Mouse (Mus musculus): ENCODE measurements around the gene Vwa3a. TPM values are rescaled to one million over a fixed set of nuclear protein-coding genes. Genes with fewer than 3 reads are reported as not detected.

Vwa3a gene
- polyA plus RNA-seq, 1 experiment from 2014 or later: 2.1 TPM

DNA sequence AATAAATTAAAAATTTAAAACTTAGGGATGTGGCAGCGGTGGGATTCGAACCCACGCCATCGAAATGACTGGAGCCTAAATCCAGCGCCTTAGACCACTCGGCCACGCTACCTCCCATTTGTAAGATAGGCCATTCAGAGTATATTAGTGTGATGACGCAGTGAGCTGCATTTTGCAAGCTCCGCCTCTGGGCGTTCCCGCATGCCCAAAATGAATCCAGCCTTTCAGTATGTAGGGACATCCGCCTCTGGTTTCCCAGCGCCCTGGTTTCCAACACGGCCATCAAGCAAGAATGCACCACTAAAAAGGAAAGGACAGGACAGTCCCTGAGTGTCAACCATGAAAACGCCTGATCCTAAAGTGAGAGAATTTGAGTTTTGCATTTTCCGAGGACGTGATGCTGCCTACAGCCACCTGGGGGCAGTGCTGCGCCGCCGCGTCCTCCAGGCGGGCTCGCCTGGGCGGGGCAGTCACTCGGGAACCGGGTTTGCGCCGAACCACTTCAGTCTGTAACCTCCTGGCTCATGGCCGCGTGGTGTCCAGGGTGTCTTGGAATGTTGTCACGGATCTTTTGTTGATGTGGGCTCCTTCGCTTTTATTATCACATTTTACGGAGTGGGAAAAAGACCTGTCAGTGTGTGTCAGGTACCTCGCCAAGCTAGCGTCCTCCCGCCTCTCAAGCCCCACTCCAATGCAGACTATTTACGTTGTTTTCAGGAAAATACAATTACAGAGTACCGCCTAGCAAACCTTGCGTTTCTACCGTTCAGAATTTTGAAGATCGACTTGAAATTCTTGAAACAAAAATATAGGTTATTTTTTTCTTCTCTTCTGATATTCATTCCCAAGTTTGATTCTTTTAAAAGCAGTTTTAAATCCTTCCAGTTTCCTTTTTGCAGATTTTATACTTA, 96.6 kb downstream of the Vwa3a start:
- WGBS: under 1% methylated on average over 41 of the region's 41 CpGs
- Histone ChIP-seq H3K4me3 (ENCODE audit: low read depth, low read length) (peak overlapping the region; percentile 68), H3K4me1 (ENCODE audit: control insufficient read depth, insufficient read depth, low read length) (peaks cover 6% of the 10 kb centered on the region), H3K36me3 (ENCODE audit: control insufficient read depth, insufficient read depth, low read length) (no peaks in the 10 kb centered on the region), H3K27ac (ENCODE audit: low read length) (peak overlapping the region; percentile 91), H3K9me3 (replicated peaks; ENCODE audit: control insufficient read depth, low read length, poor library complexity, severe bottlenecking) (no peaks in the 10 kb centered on the region), H3K4me2 (ENCODE audit: low read length) (peak overlapping the region; percentile 55), H3K9ac (ENCODE audit: low read depth, low read length) (peak overlapping the region; percentile 74), H3K27me3 (ENCODE audit: control insufficient read depth, insufficient read depth, low read depth, low read length) (peaks cover 3% of the 10 kb centered on the region)
- ATAC-seq: peak; percentile 89

DNA sequence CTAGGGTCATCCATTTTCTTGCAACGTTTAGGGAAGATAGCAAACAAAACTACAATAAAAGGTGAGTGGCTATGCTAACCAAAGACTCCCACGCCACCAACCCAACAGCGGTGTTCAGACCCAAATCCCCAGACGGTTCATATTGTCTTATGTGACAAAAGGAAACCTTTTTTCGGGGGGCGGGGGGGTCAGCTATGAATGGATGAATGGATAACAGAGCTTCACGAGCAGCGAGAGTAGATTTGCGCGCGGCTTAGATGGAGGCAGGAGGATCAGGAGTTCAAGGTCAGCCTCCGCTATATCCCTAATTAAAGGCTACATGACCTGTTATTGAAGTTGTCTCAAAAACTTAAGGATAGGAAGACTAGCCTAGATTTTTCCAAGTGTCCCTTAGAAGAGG, 97.2 kb downstream of the Vwa3a start:
- H3K9me3 ChIP-seq (replicated peaks; ENCODE audit: control insufficient read depth, low read length, poor library complexity, severe bottlenecking): no peaks in the 10 kb centered on the region
- H3K27me3 ChIP-seq (ENCODE audit: control insufficient read depth, insufficient read depth, low read depth, low read length): peaks cover 3% of the 10 kb centered on the region
- H3K4me2 ChIP-seq (ENCODE audit: low read length): peak overlapping the region; percentile 55
- H3K4me3 ChIP-seq (ENCODE audit: low read depth, low read length): peak overlapping the region; percentile 68
- H3K36me3 ChIP-seq (ENCODE audit: control insufficient read depth, insufficient read depth, low read length): no peaks in the 10 kb centered on the region
- peak overlapping the region; percentile 74; the same call in 1 of the 2 replicates for H3K9ac ChIP-seq (ENCODE audit: low read depth, low read length)
- ATAC-seq: 0 out of 2 replicates have a peak, but pooled peaks have one; percentile 5
- peak overlapping the region; percentile 91 for H3K27ac ChIP-seq (ENCODE audit: low read length)
- WGBS: 2% methylated on average over 12 of the region's 12 CpGs
- H3K4me1 ChIP-seq (ENCODE audit: control insufficient read depth, insufficient read depth, low read length): peaks cover 3% of the 10 kb centered on the region

DNA sequence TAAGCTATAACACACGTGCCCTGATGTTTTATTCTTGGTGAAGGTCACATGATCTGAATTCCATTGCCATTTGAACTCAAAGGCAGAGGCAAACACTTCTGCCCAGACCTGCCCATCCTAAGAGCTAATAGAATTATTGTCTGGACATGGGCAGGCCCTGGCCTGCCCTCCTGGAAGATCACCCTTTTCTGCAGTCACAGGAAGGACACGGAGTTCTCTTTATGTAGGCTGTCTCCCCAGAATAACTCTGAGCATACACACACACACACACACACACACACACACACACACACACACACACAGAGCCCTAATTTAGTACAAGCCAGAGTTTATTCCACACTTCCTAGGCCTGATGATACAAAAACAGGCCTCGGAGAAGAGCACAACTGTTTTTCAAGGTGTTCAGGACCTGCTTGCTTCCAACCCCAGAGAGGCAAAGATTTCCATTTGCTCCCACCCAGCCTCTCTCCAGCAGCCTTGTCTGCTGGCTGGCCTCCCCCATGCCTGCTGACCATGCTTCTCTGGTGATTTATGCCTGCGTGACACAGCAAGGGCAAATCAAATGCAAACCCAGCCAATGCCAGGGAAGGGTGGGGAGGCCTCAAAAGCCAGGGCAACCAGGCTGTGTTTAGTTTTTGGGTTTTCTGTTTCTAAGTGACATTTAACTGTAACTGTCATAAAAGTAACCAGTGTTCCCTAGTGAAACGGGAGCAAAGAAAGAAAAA, 99.5 kb downstream of the Vwa3a start:
- 76% methylated on average over 5 of the region's 5 CpGs for WGBS
- Histone ChIP-seq H3K36me3 (ENCODE audit: control insufficient read depth, insufficient read depth, low read length) (no peaks in the 10 kb centered on the region), H3K9me3 (replicated peaks; ENCODE audit: control insufficient read depth, low read length, poor library complexity, severe bottlenecking) (no peaks in the 10 kb centered on the region), H3K27me3 (ENCODE audit: control insufficient read depth, insufficient read depth, low read depth, low read length) (no peaks in the 10 kb centered on the region), H3K4me3 (ENCODE audit: low read depth, low read length) (no peak overlapping the region), H3K27ac (ENCODE audit: low read length) (no peak overlapping the region), H3K9ac (ENCODE audit: low read depth, low read length) (no peak overlapping the region), H3K4me2 (ENCODE audit: low read length) (no peak overlapping the region), H3K4me1 (ENCODE audit: control insufficient read depth, insufficient read depth, low read length) (peaks cover 2% of the 10 kb centered on the region; the same call in 1 of the 2 replicates)
- ATAC-seq: no peak

DNA sequence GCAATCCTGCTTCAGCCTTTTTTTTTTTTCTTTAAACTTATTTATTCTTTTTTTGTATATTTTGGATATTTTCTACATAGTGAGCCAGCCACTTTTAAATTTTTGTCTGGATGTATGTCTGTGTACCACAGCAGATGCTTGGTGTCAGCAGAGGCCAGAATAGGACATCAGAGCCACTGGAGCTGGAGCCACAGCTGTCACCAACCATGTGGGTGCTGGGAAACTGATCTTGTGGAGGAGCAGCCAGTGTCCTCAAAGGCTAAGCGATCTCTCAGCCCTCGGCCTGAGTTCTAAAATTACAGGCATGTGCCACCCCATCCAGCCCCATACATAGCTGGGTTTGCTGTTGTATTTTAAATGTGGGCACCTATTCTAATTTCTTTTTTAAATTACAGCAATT, 100.7 kb downstream of the Vwa3a start:
- ATAC-seq: no peak
- Histone ChIP-seq H3K9ac (ENCODE audit: low read depth, low read length) (no peak overlapping the region), H3K27me3 (ENCODE audit: control insufficient read depth, insufficient read depth, low read depth, low read length) (no peaks in the 10 kb centered on the region), H3K9me3 (replicated peaks; ENCODE audit: control insufficient read depth, low read length, poor library complexity, severe bottlenecking) (no peaks in the 10 kb centered on the region), H3K4me3 (ENCODE audit: low read depth, low read length) (no peak overlapping the region), H3K36me3 (ENCODE audit: control insufficient read depth, insufficient read depth, low read length) (no peaks in the 10 kb centered on the region), H3K4me2 (ENCODE audit: low read length) (no peak overlapping the region), H3K27ac (ENCODE audit: low read length) (no peak overlapping the region), H3K4me1 (ENCODE audit: control insufficient read depth, insufficient read depth, low read length) (peaks cover 12% of the 10 kb centered on the region)
- WGBS: 81% methylated on average over 2 of the region's 2 CpGs

DNA sequence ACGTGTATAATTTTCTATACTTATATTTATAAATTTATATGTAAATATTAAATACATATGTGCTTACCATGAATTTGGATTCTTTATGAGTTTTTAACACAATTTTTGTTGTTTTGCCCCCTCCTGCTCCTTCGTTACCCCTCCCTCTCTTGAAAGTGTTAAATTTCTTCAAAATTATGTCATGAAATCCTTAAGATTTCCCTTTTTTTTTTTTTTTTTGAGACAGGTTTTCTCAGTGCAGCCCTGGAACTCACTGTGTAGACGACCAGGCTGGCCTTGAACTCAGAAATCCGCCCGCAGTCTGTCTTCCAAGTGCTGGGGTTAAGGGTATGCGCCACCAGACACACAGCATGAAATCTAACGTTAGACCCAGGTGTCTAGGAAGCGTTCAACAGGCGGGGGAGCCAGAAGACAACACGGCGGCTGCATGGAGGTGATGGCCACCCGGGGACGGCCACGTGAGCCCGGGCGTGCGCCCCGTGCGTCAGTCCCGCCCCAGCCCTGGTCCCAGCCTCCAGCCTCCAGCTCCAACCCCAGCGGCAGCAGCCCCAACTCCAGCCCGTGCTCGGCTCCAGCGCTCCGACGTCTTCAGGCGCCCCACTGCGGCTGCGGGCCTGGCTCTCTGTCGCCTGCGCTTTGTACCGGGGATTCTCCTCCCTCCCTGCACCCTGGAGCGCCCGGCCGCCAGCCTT, 103.4 kb downstream of the Vwa3a start, which contains the start of gene Eef2k:
Gene Eef2k (plus strand): TSS at position 487 of the 692 bp plus-strand sequence.
- peak; percentile 95 for ATAC-seq
- no peaks in the 10 kb centered on the region for H3K36me3 ChIP-seq (ENCODE audit: control insufficient read depth, insufficient read depth, low read length)
- H3K27me3 ChIP-seq (ENCODE audit: control insufficient read depth, insufficient read depth, low read depth, low read length): no peaks in the 10 kb centered on the region
- no peaks in the 10 kb centered on the region for H3K9me3 ChIP-seq (replicated peaks; ENCODE audit: control insufficient read depth, low read length, poor library complexity, severe bottlenecking)
- peak within 1 kb of the TSS; percentile 70 for H3K4me2 ChIP-seq (ENCODE audit: low read length)
- peak within 1 kb of the TSS; percentile 97 for H3K27ac ChIP-seq (ENCODE audit: low read length)
- peaks cover 18% of the 10 kb centered on the region for H3K4me1 ChIP-seq (ENCODE audit: control insufficient read depth, insufficient read depth, low read length)
- peak within 1 kb of the TSS; percentile 85 for H3K4me3 ChIP-seq (ENCODE audit: low read depth, low read length)
- WGBS: 3% methylated on average over 35 of the region's 35 CpGs
- peak within 1 kb of the TSS; percentile 84 for H3K9ac ChIP-seq (ENCODE audit: low read depth, low read length)

DNA sequence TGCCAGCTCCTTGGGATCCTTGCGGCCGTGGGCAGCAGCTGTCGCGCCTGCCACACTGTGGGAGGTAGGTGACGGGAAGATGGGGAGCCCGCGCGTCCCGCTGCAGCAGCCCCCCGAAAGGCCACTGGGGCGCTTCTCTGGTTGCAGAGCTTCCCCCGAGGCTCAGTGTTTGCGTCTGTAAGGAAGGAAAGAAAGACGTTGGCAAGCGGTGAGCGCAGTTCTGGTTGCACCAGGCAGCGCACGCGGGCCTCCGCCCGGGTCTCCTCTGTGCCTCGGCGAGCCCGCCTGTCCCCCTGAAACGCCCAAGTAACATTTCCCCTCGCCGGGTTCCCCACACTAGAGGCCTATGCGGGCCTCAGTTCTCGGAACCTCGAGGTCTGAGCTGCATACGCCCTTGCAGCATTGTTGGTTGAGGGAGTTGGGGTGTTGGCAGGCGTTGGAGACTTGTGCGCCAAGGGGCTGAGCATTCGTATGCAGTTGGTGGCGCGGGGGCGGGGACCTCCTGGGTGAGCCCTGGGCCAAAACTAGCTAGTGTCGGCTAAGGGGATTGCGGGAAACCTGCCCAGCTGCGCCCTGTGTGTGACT, 104.0 kb downstream of the Vwa3a start:
- H3K9me3 ChIP-seq (replicated peaks; ENCODE audit: control insufficient read depth, low read length, poor library complexity, severe bottlenecking): no peaks in the 10 kb centered on the region
- H3K4me1 ChIP-seq (ENCODE audit: control insufficient read depth, insufficient read depth, low read length): peaks cover 18% of the 10 kb centered on the region
- no peaks in the 10 kb centered on the region for H3K27me3 ChIP-seq (ENCODE audit: control insufficient read depth, insufficient read depth, low read depth, low read length)
- peak; percentile 78 for ATAC-seq
- peak overlapping the region; percentile 97 for H3K27ac ChIP-seq (ENCODE audit: low read length)
- no peaks in the 10 kb centered on the region for H3K36me3 ChIP-seq (ENCODE audit: control insufficient read depth, insufficient read depth, low read length)
- H3K4me3 ChIP-seq (ENCODE audit: low read depth, low read length): peak overlapping the region; percentile 85
- H3K4me2 ChIP-seq (ENCODE audit: low read length): peak overlapping the region; percentile 70
- peak overlapping the region; percentile 84 for H3K9ac ChIP-seq (ENCODE audit: low read depth, low read length)
- WGBS: under 1% methylated on average over 39 of the region's 40 CpGs

DNA sequence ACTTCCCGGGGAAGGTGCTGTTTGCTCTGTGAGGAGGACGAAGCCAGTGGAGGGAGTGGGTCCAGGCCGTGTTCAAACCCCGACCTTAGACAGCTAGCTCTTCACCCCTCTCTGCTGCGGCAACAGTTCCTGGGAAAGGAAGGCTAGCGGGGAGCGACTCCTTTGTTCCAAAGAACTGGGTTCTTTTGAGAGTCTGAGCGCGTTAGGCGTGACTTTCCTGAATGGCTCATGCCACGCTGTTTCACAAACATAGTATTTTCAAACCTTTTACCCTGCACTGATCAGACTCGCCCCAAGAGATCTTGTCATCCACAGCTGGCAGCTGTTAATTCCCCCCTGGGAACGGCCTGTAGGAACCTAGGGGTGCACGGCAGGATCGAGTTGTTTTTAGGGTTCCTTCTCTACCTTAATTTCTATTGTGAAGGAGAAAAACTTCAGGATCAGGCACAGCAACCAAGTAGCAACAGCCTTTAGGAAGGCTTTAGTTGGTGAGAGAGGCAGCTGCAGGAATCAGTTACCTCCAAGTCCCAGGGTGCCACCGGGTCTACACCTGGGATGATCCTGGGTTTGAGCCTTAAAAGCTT, 104.8 kb downstream of the Vwa3a start:
- peak overlapping the region; percentile 84 for H3K9ac ChIP-seq (ENCODE audit: low read depth, low read length)
- no peaks in the 10 kb centered on the region for H3K36me3 ChIP-seq (ENCODE audit: control insufficient read depth, insufficient read depth, low read length)
- H3K27ac ChIP-seq (ENCODE audit: low read length): peak overlapping the region; percentile 97
- H3K4me2 ChIP-seq (ENCODE audit: low read length): peak overlapping the region; percentile 70
- no peaks in the 10 kb centered on the region for H3K27me3 ChIP-seq (ENCODE audit: control insufficient read depth, insufficient read depth, low read depth, low read length)
- H3K9me3 ChIP-seq (replicated peaks; ENCODE audit: control insufficient read depth, low read length, poor library complexity, severe bottlenecking): no peaks in the 10 kb centered on the region
- H3K4me3 ChIP-seq (ENCODE audit: low read depth, low read length): peak overlapping the region; percentile 85
- peak; percentile 14; the same call in 1 of the 2 replicates for ATAC-seq
- under 1% methylated on average over 16 of the region's 16 CpGs for WGBS
- H3K4me1 ChIP-seq (ENCODE audit: control insufficient read depth, insufficient read depth, low read length): peaks cover 18% of the 10 kb centered on the region

DNA sequence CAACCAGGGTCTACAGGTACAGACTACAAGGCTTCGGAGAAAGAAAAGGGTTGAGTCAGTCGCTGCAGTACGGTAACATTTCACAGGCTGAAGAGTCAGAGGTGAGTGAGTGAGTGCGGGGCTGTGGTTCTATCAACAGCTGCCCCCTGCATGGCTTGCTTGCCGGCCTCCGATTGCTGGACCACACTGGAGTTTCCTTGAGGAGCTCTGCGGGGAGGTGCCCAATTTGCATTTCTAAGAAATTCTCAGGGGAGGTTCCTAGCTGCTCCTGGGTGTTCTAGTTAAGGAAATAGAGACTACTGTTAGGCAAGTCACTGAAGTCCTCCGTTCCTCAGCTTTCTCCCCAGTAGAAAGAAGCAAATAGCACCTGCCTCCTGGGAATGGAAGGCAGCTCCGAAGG, 105.6 kb downstream of the Vwa3a start:
- no peaks in the 10 kb centered on the region for H3K36me3 ChIP-seq (ENCODE audit: control insufficient read depth, insufficient read depth, low read length)
- no peak overlapping the region for H3K27ac ChIP-seq (ENCODE audit: low read length)
- H3K9me3 ChIP-seq (replicated peaks; ENCODE audit: control insufficient read depth, low read length, poor library complexity, severe bottlenecking): no peaks in the 10 kb centered on the region
- H3K4me3 ChIP-seq (ENCODE audit: low read depth, low read length): peak overlapping the region; percentile 85
- H3K4me1 ChIP-seq (ENCODE audit: control insufficient read depth, insufficient read depth, low read length): peaks cover 18% of the 10 kb centered on the region
- H3K27me3 ChIP-seq (ENCODE audit: control insufficient read depth, insufficient read depth, low read depth, low read length): no peaks in the 10 kb centered on the region
- no peak for ATAC-seq
- peak overlapping the region; percentile 70 for H3K4me2 ChIP-seq (ENCODE audit: low read length)
- 9% methylated on average over 9 of the region's 9 CpGs for WGBS
- H3K9ac ChIP-seq (ENCODE audit: low read depth, low read length): peak overlapping the region; percentile 84
